ENCODE assay signal across 10 mouse cellular contexts in genomic region chr1:58144384-58145069, GRCm38 (mm10). TPM values are rescaled to one million over a fixed set of nuclear protein-coding genes. Genes with fewer than 3 reads are reported as not detected.
DNase-seq lines count a peak whose midpoint lies in the region; ATAC-seq lines count a peak whose summit lies in the region.
"Had no signal": no experiment of that assay in that cellular context is flagged by ENCODE, and none has a peak within 500 bp of the region (broad histone marks: within the 10 kb centered on the region; RNA-seq: fewer than 3 reads in every experiment).

No protein-coding gene starts in this region.

- H3K4me2 ChIP-seq in midbrain, embryonic 16.5 days (ENCODE audit: low read length) = no peak overlapping the region

- DNase-seq in adrenal gland, adult 2 months = peak; percentile 12
- no peak for DNase-seq in adrenal gland, postnatal 25 days
- no peak for DNase-seq in midbrain, embryonic 10.5 days (ENCODE audit: low spot score)
- peak; percentile 4 for DNase-seq in kidney, adult 11 months
- DNase-seq in left cerebral cortex, postnatal 14 days (ENCODE audit: low spot score in 2 of 2) = peak; percentile 65 to 67
- DNase-seq in yolk sac, embryonic 10.5 days (ENCODE audit: low spot score) = peak; percentile 49
- DNase-seq in spleen, postnatal 14 days (ENCODE audit: low spot score in 2 of 2) = no peak

- no peak overlapping the region for H3K4me3 ChIP-seq in midbrain, embryonic 16.5 days (ENCODE audit: low read depth, low read length)
- H3K4me3 ChIP-seq in midbrain, embryonic 10.5 days = no peak overlapping the region

- H3K27me3 ChIP-seq in midbrain, embryonic 16.5 days (ENCODE audit: control insufficient read depth, insufficient read depth, low read depth, low read length) = no peaks in the 10 kb centered on the region
- H3K27me3 ChIP-seq in midbrain, embryonic 10.5 days (ENCODE audit: low read depth, poor library complexity, severe bottlenecking) = no peaks in the 10 kb centered on the region

- 80% methylated on average over 10 of the region's 10 CpGs for WGBS in midbrain, embryonic 16.5 days
- WGBS in midbrain, embryonic 10.5 days = 85% methylated on average over 10 of the region's 10 CpGs

- intact Hi-C loops in left cerebral cortex, postnatal 14 days (cut with DNase I) = loop anchor here (5.0 kb wide), 1 partner anchor 717 kb away; no protein-coding TSS in a partner anchor

- H3K9ac ChIP-seq in midbrain, embryonic 16.5 days (ENCODE audit: low read depth, low read length) = no peak overlapping the region

- peak; percentile 56; the same call in 1 of the 2 replicates for ATAC-seq in midbrain, embryonic 16.5 days

- no peaks in the 10 kb centered on the region for H3K4me1 ChIP-seq in midbrain, embryonic 16.5 days (ENCODE audit: control insufficient read depth, insufficient read depth, low read length)
- no peaks in the 10 kb centered on the region for H3K4me1 ChIP-seq in midbrain, embryonic 10.5 days

- no peak overlapping the region for H3K27ac ChIP-seq in midbrain, embryonic 16.5 days (ENCODE audit: low read length)
- no peak overlapping the region for H3K27ac ChIP-seq in midbrain, embryonic 10.5 days (replicated peaks)

- no peaks in the 10 kb centered on the region for H3K9me3 ChIP-seq in midbrain, embryonic 16.5 days (replicated peaks; ENCODE audit: control insufficient read depth, low read length, poor library complexity, severe bottlenecking)
- H3K9me3 ChIP-seq in midbrain, embryonic 10.5 days (replicated peaks) = no peaks in the 10 kb centered on the region

- H3K36me3 ChIP-seq in midbrain, embryonic 16.5 days (ENCODE audit: control insufficient read depth, insufficient read depth, low read length) = no peaks in the 10 kb centered on the region
- H3K36me3 ChIP-seq in midbrain, embryonic 10.5 days = no peaks in the 10 kb centered on the region

RNA-seq across cellular contexts. Expression of gene Aox3, which starts 31.6 kb away (rescaled TPM):
- 1 to 10 TPM; 4.2 to 9.4 TPM for total RNA-seq in adrenal gland, adult 2 months (2021)
- 0.42 and 0.55 TPM in 2 replicates for polyA plus RNA-seq in adrenal gland, adult 2 months (2012; rRNA removed)
- total RNA-seq in adrenal gland, postnatal 25 days (2021) = 3.3 and 6.4 TPM in 2 replicates
- polyA plus RNA-seq in midbrain, embryonic 16.5 days (2015; fragmentation: Nextera tagmentation; extraction: Ambion mirVana) = 0.23 and 0.53 TPM in 2 replicates
- polyA plus RNA-seq in midbrain, embryonic 10.5 days (2016; fragmentation: Nextera tagmentation; extraction: Ambion mirVana) = 0.12 and 0.24 TPM in 2 replicates
- 1 to 10 TPM; 2.3 to 2.5 TPM for total RNA-seq in left cerebral cortex, postnatal 14 days (2021)
- total RNA-seq: common myeloid progenitor, adult 5-6 weeks; neutrophil, adult 5-6 weeks had no signal

Comparison
In these comparisons a context has a peak if more than half of its experiments do, and no peak if none do; other contexts are left out.
1. DNase-seq: peak in adrenal gland, adult 2 months (single experiment), kidney, adult 11 months (single experiment), left cerebral cortex, postnatal 14 days (2 of 2) and yolk sac, embryonic 10.5 days (single experiment); none in adrenal gland, postnatal 25 days (single experiment), midbrain, embryonic 10.5 days (single experiment) and spleen, postnatal 14 days (0 of 2).